Mouse (Mus musculus) T-helper 17 cell (primary cell): Measurements from ENCODE around the gene Zfp536.

Experiments used
- in situ Hi-C, 2 experiments: fragments of 300-600 bp; cut with MboI, MseI; formaldehyde crosslinking; loops; 1 replicate in 1 of 2; 2 replicates in 1 of 2; pipeline ENCODE4 v1.15.1; 2025; ENCODE audit warnings: high pct_unique_total_duplicates in 2 of 2

Zfp536 gene

GRCm38 (mm10) chr7:37773312-37773702 is at the start of gene Zfp536:
Gene Zfp536, minus strand, starts transcription at chr7:37773641.
- in situ Hi-C loops: loop anchor here in 1 of 2 experiments (10.0 kb wide), 1 partner anchor 389 kb away; no protein-coding TSS in a partner anchor

GRCm38 (mm10) chr7:37820670-37821301 is 47.3 kb upstream of the Zfp536 start:
- in situ Hi-C loops: no loop called here

DNA sequence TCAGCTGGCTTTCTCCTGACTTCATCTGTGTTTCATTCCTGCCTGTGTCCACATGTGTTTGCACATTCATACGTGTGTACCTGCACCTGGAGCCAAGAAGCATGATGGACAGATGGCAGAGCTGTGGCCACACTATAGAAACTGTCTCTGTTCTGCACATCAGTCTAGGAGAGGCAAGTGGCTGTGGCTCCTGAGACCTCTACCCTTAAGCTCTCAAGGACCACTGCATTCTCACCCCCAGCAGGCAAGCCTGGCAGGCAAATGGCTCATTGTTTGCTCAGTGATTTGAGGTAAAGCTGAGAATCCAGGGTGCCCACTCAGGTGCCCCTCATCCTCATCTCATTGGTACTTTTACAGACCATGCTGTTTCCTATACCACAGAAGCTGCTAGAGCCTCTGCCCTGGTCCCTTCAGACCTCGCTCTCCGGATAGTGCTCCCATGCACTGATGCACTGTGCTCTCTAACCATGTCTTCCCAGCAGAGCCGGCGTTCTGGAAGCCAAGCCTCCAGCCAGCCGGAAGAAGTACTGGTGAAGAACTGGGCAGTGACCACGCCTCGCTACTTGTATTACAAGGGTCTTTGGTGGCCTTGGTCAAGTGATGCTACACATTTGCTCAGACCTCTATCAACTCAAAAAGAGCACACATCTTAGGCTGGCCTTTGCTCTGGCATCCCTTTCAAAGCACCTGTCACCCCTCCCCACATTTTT is 45.3 kb upstream of the Zfp536 start:
- in situ Hi-C loops: no loop called here

DNA sequence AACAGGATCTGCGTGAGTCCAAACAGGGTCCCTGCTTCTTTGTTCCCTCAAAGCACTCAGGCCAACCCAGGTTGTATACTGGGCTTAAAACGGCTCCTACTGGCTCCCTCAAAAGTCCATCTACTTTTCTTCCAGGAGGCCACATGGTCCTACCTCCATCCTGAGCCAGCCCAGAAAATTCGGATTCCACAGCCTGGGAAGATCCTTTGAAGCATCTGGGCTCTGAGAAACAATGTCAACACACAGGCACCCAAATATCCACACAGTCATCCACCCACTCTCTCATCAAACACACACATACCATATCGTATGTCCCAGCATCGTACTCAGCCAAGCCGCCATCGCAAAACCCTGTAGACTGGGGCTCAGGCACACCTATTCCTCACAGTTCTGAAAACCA is 43.5 kb upstream of the Zfp536 start:
- in situ Hi-C loops: no loop called here

GRCm38 (mm10) chr7:37814844-37815406 is 41.5 kb upstream of the Zfp536 start:
- in situ Hi-C loops: no loop called here

DNA sequence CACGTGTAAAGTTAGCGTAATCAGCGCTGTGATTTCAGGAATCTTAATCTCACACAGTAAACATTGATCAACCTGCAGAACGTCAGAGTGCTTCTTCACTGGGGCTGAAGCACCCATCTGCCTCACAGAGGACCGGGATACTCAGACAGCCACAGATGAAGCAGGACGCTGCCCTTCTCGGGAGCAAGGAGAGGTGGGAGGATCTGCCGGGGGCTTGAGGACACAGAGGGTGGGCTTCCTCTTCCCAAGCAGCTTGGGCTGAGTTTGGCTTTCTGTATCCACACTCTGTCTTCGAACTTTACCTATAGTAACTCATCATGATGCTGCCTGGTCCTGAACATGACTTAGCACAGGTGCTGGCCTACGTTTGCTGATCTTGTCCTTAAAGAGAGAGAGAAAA is 40.2 kb upstream of the Zfp536 start:
- in situ Hi-C loops: no loop called here

DNA sequence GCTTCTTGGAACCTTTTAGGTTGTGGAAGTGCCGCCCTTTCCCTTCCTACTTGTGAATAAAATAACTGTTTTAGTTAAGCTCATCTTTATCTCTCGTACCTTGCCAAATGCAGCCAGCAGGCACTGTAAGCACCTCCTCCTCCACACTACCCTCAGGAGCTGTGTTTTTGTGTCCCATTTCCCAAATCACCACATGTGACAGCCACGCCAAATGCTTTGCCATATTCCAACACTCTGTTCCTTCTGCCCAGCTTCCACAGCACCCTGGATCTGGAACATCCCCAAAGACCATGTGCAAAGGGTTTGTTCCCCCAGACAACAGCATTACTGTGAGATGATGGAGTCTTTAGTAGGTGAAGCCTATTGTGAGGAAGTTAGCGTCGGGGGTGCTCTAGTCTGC is 36.5 kb upstream of the Zfp536 start:
- in situ Hi-C loops: no loop called here

DNA sequence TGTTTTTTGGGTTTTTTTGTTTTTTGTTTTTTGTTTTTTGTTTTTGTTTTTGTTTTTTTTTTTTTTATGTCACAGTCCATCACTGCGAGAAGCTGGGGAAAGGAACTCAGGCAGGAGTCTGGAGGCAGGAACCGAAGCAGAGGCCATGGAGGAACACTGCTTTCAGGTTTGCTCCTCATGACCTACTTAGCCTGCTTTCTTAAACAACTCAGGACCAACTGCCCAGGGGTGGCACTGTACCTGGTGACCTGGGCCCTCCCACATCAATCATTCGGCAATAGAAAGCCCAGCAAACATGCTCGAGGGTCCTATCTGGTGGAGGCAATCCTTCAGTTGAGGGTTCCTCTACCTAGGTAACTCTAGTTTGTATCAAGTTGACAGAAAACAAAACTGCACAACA is 35.6 kb upstream of the Zfp536 start:
- in situ Hi-C loops: no loop called here

DNA sequence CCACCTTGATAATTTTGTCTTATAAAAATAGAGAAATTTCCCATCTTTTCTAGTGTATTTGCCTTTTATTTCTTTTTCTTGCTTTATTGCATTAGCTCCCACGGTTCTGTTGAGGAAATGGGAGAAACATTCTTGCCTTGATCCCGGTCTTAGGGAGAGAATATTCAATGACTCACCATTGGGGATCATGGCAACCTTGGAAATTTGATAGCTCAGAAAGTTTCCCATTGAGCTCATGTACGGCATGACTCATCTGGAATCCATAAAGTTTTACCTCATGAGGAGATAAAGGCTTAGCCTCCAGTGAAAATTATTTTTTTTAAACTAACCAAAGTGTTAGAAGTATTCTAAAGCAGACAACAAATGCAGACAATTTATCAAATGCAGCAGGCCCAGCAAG is 27.7 kb upstream of the Zfp536 start:
- in situ Hi-C loops: no loop called here

- in situ Hi-C loops: no loop called here
Measured at GRCm38 (mm10) chr7:37788721-37789120, 15.3 kb upstream of the Zfp536 start.

DNA sequence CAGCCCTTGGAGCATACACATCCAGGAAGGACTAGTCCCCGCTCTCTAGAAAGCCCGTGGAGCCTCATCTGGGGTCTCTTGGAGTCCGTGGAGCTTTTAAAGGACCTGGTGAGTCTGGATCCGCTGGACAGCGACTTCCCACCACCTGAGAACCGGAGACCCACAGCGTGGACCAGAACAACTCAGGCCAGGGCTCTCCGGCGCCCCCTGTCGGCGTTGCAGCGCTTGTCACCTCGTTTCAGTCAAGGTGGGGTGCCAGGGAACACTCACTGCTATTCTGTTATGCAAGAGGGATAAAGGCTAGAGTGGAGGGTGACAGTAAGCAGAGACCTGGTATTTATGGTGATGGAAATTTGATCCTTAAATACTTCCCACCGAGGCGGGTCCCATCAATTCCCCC is 2.1 kb upstream of the Zfp536 start:
- in situ Hi-C loops: loop anchor here (5.0 to 10.0 kb wide), 2 partner anchors 391 to 403 kb away; no protein-coding TSS in a partner anchor

- in situ Hi-C loops: loop anchor here in 1 of 2 experiments (10.0 kb wide), 1 partner anchor 390 kb away; no protein-coding TSS in a partner anchor
Measured at GRCm38 (mm10) chr7:37774463-37774970, 1.1 kb upstream of the Zfp536 start.

DNA sequence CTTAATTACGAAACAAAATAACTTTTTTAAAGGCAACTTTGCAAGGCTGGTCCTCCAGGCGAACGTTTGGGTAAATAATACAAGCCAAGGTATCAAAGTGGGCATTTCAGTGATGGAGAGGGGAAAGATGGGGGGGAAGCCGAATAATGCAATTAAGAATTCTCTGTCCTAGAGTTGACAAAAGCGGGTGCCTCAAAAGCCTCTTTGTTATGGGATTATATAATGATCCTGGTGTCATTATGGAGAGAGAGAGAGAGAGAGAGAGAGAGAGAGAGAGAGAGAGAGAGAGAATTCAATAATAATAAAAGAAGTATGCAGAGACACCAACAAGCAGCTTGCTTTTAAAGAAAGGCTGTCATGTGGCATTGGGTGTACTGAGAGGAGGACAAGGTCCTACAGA is 465 bp upstream of the Zfp536 start:
- in situ Hi-C loops: loop anchor here in 1 of 2 experiments (10.0 kb wide), 1 partner anchor 389 kb away; no protein-coding TSS in a partner anchor

GRCm38 (mm10) chr7:37772376-37773311 is 797 bp downstream of the Zfp536 start:
- in situ Hi-C loops: loop anchor here in 1 of 2 experiments (10.0 kb wide), 1 partner anchor 388 kb away; no protein-coding TSS in a partner anchor

DNA sequence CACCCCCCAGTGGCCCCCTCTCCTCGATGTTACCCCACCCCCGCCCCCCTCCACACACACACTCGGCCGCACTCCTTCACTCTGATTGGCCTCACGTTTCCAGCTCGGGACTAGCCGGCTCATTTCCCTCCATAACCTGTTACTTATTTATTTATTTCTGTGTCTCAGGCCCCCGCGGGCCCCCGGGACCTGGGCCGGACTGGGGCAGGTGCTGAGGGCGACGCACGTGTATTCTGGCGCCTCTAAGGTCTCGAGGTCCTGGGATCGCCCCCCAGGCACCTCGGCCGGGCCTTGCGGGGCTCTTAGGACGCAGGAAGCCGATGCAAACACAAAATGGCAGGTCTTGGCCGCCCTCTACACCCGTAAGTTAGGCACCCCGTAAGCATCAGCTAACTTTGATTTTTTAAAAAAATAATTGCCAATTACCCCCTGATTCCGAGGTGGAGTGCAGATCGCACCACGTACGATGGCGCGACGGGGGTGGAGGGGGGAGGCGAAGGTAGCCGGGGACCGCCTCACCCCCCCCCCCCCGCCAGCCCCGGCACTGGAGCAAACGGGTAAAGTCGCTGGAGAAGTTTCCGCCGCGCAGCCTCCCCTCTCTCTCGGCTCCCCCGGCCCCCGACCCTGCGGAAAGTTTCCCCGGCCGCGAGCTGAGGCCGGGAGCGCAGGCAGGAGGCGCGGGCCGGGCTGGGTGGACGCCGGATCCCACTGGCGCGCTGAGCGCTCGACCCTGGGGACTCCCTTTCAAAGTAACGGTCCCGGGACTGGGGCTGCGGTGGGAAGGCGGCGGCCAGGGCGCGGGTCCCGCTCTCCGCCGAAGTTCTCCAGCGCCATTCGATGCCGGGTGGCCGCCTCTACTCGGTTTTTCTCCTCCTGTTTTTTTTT is 1.7 kb downstream of the Zfp536 start:
- in situ Hi-C loops: loop anchor here in 1 of 2 experiments (10.0 kb wide), 1 partner anchor 387 kb away; no protein-coding TSS in a partner anchor

DNA sequence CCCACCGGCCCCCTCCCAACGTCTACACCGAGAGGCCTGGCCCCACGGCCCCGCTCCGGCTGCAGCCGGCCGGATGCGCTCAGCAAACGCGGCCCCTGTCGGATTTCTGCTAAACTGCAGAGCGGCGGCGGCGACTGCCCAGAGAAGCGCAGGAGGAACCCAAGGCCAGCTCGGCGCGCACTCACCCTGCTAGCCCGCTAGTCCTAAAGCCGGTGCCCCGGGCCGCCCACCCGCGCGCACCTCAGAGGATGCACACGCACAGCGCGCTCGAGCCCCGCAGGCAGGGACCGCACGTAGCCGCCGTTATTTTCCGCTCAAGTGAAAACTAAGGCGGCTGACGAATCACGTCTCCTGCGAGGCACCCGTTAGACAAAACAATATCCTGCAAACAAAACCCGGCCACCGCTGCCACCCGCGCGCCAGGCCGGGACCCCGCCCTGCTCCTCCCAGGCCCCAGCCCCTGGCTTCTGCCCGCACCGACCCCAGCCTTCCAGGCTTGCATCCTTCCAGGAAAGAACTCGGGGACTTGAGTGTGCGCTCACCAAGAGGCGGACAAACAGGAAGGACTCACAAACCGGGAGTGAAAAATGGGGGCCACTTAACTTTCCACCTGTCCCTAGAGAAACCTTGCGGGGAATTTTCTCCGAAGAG is 2.9 kb downstream of the Zfp536 start:
- in situ Hi-C loops: loop anchor here in 1 of 2 experiments (10.0 kb wide), 1 partner anchor 386 kb away; no protein-coding TSS in a partner anchor

- in situ Hi-C loops: loop anchor here in 1 of 2 experiments (10.0 kb wide), 1 partner anchor 385 kb away; no protein-coding TSS in a partner anchor
Measured at GRCm38 (mm10) chr7:37769526-37770399, 3.7 kb downstream of the Zfp536 start.

GRCm38 (mm10) chr7:37769004-37769403 is 4.4 kb downstream of the Zfp536 start:
- in situ Hi-C loops: no loop called here
